Comparison of ENCODE assay signal across 9 mouse cellular contexts in genomic region chr17:56132661-56133060, GRCm38 (mm10). TPM values are rescaled to one million over a fixed set of nuclear protein-coding genes. Genes with fewer than 3 reads are reported as not detected.
A peak's percentile ranks its signal among the peaks of the same experiment; 100 is the strongest.
DNase-seq lines count a peak whose midpoint lies in the region; ATAC-seq and TF ChIP-seq lines count a peak whose summit lies in the region.
"Had no signal": no experiment of that assay in that cellular context is flagged by ENCODE, and none has a peak within 500 bp of the region (broad histone marks: within the 10 kb centered on the region; RNA-seq: fewer than 3 reads in every experiment).

No protein-coding gene starts in this region.

- peak overlapping the region; percentile 16; the same call in 1 of the 2 replicates for H3K4me3 ChIP-seq in left cerebral cortex, adult 2 months
- no peak overlapping the region for H3K4me3 ChIP-seq in cortical plate, adult 2 months (ENCODE audit: insufficient read depth, low read length)
- no peak overlapping the region for H3K4me3 ChIP-seq in hindbrain, postnatal 0 days (ENCODE audit: low read length)
- no peak overlapping the region for H3K4me3 ChIP-seq in liver, embryonic 16.5 days (ENCODE audit: low read depth, low read length)
- no peak overlapping the region for H3K4me3 ChIP-seq in neural tube, embryonic 12.5 days
- H3K4me3 ChIP-seq: erythroblast, embryonic 14.5 days had no signal

- intact Hi-C loops in left cerebral cortex, adult 2 months (cut with DNase I), result loop anchor here (1.0 to 5.0 kb wide), 4 partner anchors 27 to 215 kb away; partner anchors contain the start of gene Mydgf
- intact Hi-C loops in left cerebral cortex, postnatal 25 days (cut with DNase I), result loop anchor here (2.0 kb wide), 1 partner anchor 26 kb away; no protein-coding TSS in a partner anchor
- intact Hi-C loops in left cerebral cortex, postnatal 36 days (cut with DNase I), result loop anchor here (5.0 kb wide), 1 partner anchor 125 kb away; the partner anchor contains the start of gene Fem1a

- H3K9me3 ChIP-seq in hindbrain, postnatal 0 days (ENCODE audit: low read length), result no peaks in the 10 kb centered on the region
- H3K9me3 ChIP-seq in liver, embryonic 16.5 days (replicated peaks; ENCODE audit: control insufficient read depth, low read length), result no peaks in the 10 kb centered on the region
- no peaks in the 10 kb centered on the region for H3K9me3 ChIP-seq in neural tube, embryonic 12.5 days

- H3K9ac ChIP-seq in hindbrain, postnatal 0 days (replicated peaks; ENCODE audit: low read length), result no peak overlapping the region
- H3K9ac ChIP-seq in liver, embryonic 16.5 days (ENCODE audit: low read depth, low read length), result no peak overlapping the region
- H3K9ac ChIP-seq in neural tube, embryonic 12.5 days, result no peak overlapping the region

- TF ChIP-seq POLR2A in cortical plate, adult 2 months (IDR thresholded peaks at IDR 0.05; ENCODE audit: extremely low read depth, insufficient read depth, low read length), result no peak

- no peak for ATAC-seq in hindbrain, postnatal 0 days
- no peak for ATAC-seq in liver, embryonic 16.5 days (ENCODE audit: low read depth)
- ATAC-seq in neural tube, embryonic 12.5 days (ENCODE audit: low FRiP score, low read depth), result 0 out of 2 replicates have a peak, but pooled peaks have one; percentile 18

- WGBS in hindbrain, postnatal 0 days, result 6% methylated on average over 14 of the region's 14 CpGs
- WGBS in liver, embryonic 16.5 days (ENCODE audit: insufficient replicate concordance), result 4% methylated on average over 14 of the region's 14 CpGs
- WGBS in neural tube, embryonic 12.5 days, result 6% methylated on average over 14 of the region's 14 CpGs

- no peak overlapping the region for H3K4me2 ChIP-seq in hindbrain, postnatal 0 days (ENCODE audit: low read depth, low read length)
- H3K4me2 ChIP-seq in liver, embryonic 16.5 days (ENCODE audit: low read depth, low read length), result peak overlapping the region; percentile 37
- no peak overlapping the region for H3K4me2 ChIP-seq in neural tube, embryonic 12.5 days (replicated peaks)

- H3K36me3 ChIP-seq in hindbrain, postnatal 0 days (ENCODE audit: insufficient read depth, low read length), result peaks cover 22% of the 10 kb centered on the region
- H3K36me3 ChIP-seq in liver, embryonic 16.5 days (ENCODE audit: control insufficient read depth, insufficient read depth), result peaks cover 8% of the 10 kb centered on the region
- peaks cover 26% of the 10 kb centered on the region for H3K36me3 ChIP-seq in neural tube, embryonic 12.5 days

- TF ChIP-seq CTCF in left cerebral cortex, adult 2 months (IDR thresholded peaks at IDR 0.05), result peak; percentile 99
- TF ChIP-seq CTCF in cortical plate, adult 2 months (IDR thresholded peaks at IDR 0.05; ENCODE audit: extremely low read depth, insufficient read depth, low read length), result peak; percentile 77
- TF ChIP-seq CTCF in hindbrain, postnatal 0 days (IDR thresholded peaks at IDR 0.05; ENCODE audit: low read depth), result peak; percentile 89

- H3K4me1 ChIP-seq in cortical plate, adult 2 months (ENCODE audit: control insufficient read depth, insufficient read depth, low read length), result peaks cover 6% of the 10 kb centered on the region; the same call in 1 of the 2 replicates
- peaks cover 6% of the 10 kb centered on the region; the same call in 1 of the 2 replicates for H3K4me1 ChIP-seq in hindbrain, postnatal 0 days (ENCODE audit: insufficient read depth, low read length)
- H3K4me1 ChIP-seq in liver, embryonic 16.5 days (ENCODE audit: control insufficient read depth, low read depth, low read length), result peaks cover 21% of the 10 kb centered on the region
- peaks cover 25% of the 10 kb centered on the region for H3K4me1 ChIP-seq in neural tube, embryonic 12.5 days

- H3K27ac ChIP-seq in left cerebral cortex, adult 2 months, result no peak overlapping the region; the same call in 1 of the 2 replicates
- H3K27ac ChIP-seq in cortical plate, adult 2 months (ENCODE audit: insufficient read depth, low read length), result no peak overlapping the region
- H3K27ac ChIP-seq in hindbrain, postnatal 0 days, result no peak overlapping the region
- no peak overlapping the region for H3K27ac ChIP-seq in liver, embryonic 16.5 days (ENCODE audit: low read length)
- H3K27ac ChIP-seq in neural tube, embryonic 12.5 days, result no peak overlapping the region

- peak in 1 of 2 experiments; percentile 65 for DNase-seq in left cerebral cortex, adult 2 months (ENCODE audit: extremely low spot score in 1 of 2, low spot score in 2 of 2)
- no peak for DNase-seq in left cerebral cortex, postnatal 25 days (ENCODE audit: low spot score in 2 of 2)
- peak; percentile 48 for DNase-seq in R1 (ENCODE audit: low read depth, low spot score)
- DNase-seq in hindbrain, postnatal 0 days (ENCODE audit: low spot score), result peak; percentile 58
- DNase-seq in left cerebral cortex, postnatal 36 days (ENCODE audit: low spot score in 2 of 2), result no peak

- H3K27me3 ChIP-seq in hindbrain, postnatal 0 days (ENCODE audit: insufficient read depth, low read length), result no peaks in the 10 kb centered on the region
- H3K27me3 ChIP-seq in liver, embryonic 16.5 days (ENCODE audit: control insufficient read depth, insufficient read depth, low read depth, low read length), result no peaks in the 10 kb centered on the region
- peaks cover 5% of the 10 kb centered on the region; the same call in 1 of the 2 replicates for H3K27me3 ChIP-seq in neural tube, embryonic 12.5 days (replicated peaks)

RNA-seq across cellular contexts. Expression of gene Sema6b, which starts 7.5 kb away (rescaled TPM):
- 100 to 1,000 TPM; 117 to 125 TPM for total RNA-seq in left cerebral cortex, adult 2 months (2021)
- 100 to 1,000 TPM; 131 TPM for total RNA-seq in left cerebral cortex, postnatal 25 days (2021)
- polyA plus RNA-seq in cortical plate, adult 2 months (2012; rRNA removed), result 87.3 and 88.9 TPM in 2 replicates
- total RNA-seq in hindbrain, postnatal 0 days (2014; rRNA removed), result 91.6 and 97.5 TPM in 2 replicates
- 12.9 and 13.2 TPM in 2 replicates for polyA plus RNA-seq in hindbrain, postnatal 0 days (2015; fragmentation: Nextera tagmentation; extraction: Ambion mirVana)
- polyA plus RNA-seq in liver, embryonic 16.5 days (2015; fragmentation: Nextera tagmentation; extraction: Ambion mirVana), result 0.81 and 1.3 TPM in 2 replicates
- polyA plus RNA-seq in neural tube, embryonic 12.5 days (2016; fragmentation: Nextera tagmentation; extraction: Ambion mirVana), result 12.5 and 13.0 TPM in 2 replicates
- total RNA-seq in left cerebral cortex, postnatal 36 days (2021), result 100 to 1,000 TPM; 131 to 144 TPM

RNA-seq across cellular contexts. Expression of gene Lrg1, which starts 10.9 kb away (rescaled TPM):
- 1 to 10 TPM; 4.2 to 6.1 TPM for total RNA-seq in left cerebral cortex, adult 2 months (2021)
- total RNA-seq in left cerebral cortex, postnatal 25 days (2021), result 1 to 10 TPM; 3.1 to 3.5 TPM
- polyA plus RNA-seq in cortical plate, adult 2 months (2012; rRNA removed), result 2.6 and 3.1 TPM in 2 replicates
- 0.21 TPM in 1 of 2 replicates, not detected in the other for total RNA-seq in hindbrain, postnatal 0 days (2014; rRNA removed)
- polyA plus RNA-seq in hindbrain, postnatal 0 days (2015; fragmentation: Nextera tagmentation; extraction: Ambion mirVana), result 0.90 and 0.95 TPM in 2 replicates
- 4.3 and 6.2 TPM in 2 replicates for polyA plus RNA-seq in liver, embryonic 16.5 days (2015; fragmentation: Nextera tagmentation; extraction: Ambion mirVana)
- polyA plus RNA-seq in neural tube, embryonic 12.5 days (2016; fragmentation: Nextera tagmentation; extraction: Ambion mirVana), result 0.14 TPM in 1 of 2 replicates, not detected in the other
- 1 to 10 TPM; 4.2 to 5.4 TPM for total RNA-seq in left cerebral cortex, postnatal 36 days (2021)

RNA-seq across cellular contexts. Expression of gene Plin5, which starts 15.3 kb away (rescaled TPM):
- total RNA-seq in left cerebral cortex, adult 2 months (2021), result under 1 TPM; 0.38 to 0.68 TPM
- total RNA-seq in left cerebral cortex, postnatal 25 days (2021), result under 1 TPM; 0.64 to 0.87 TPM
- 0.55 and 0.67 TPM in 2 replicates for polyA plus RNA-seq in cortical plate, adult 2 months (2012; rRNA removed)
- 2.2 and 3.3 TPM in 2 replicates for total RNA-seq in hindbrain, postnatal 0 days (2014; rRNA removed)
- polyA plus RNA-seq in hindbrain, postnatal 0 days (2015; fragmentation: Nextera tagmentation; extraction: Ambion mirVana), result 4.1 and 4.4 TPM in 2 replicates
- 5.2 and 9.7 TPM in 2 replicates for polyA plus RNA-seq in liver, embryonic 16.5 days (2015; fragmentation: Nextera tagmentation; extraction: Ambion mirVana)
- 0.30 and 0.38 TPM in 2 replicates for polyA plus RNA-seq in neural tube, embryonic 12.5 days (2016; fragmentation: Nextera tagmentation; extraction: Ambion mirVana)
- total RNA-seq in left cerebral cortex, postnatal 36 days (2021), result under 1 TPM; 0.59 to 0.99 TPM
- polyA plus RNA-seq: erythroblast, embryonic 14.5 days had no signal

RNA-seq across cellular contexts. Expression of gene Plin4, which starts 23.1 kb away (rescaled TPM):
- total RNA-seq in left cerebral cortex, adult 2 months (2021), result 1 to 10 TPM; 5.0 to 7.4 TPM
- total RNA-seq in left cerebral cortex, postnatal 25 days (2021), result 1 to 10 TPM; 1.4 to 1.6 TPM
- polyA plus RNA-seq in cortical plate, adult 2 months (2012; rRNA removed), result 0.73 and 1.2 TPM in 2 replicates
- 0.61 and 0.99 TPM in 2 replicates for total RNA-seq in hindbrain, postnatal 0 days (2014; rRNA removed)
- polyA plus RNA-seq in hindbrain, postnatal 0 days (2015; fragmentation: Nextera tagmentation; extraction: Ambion mirVana), result 0.08 and 0.11 TPM in 2 replicates
- 0.05 and 0.13 TPM in 2 replicates for polyA plus RNA-seq in liver, embryonic 16.5 days (2015; fragmentation: Nextera tagmentation; extraction: Ambion mirVana)
- 0.05 and 0.10 TPM in 2 replicates for polyA plus RNA-seq in neural tube, embryonic 12.5 days (2016; fragmentation: Nextera tagmentation; extraction: Ambion mirVana)
- 1 to 10 TPM; 2.9 to 6.4 TPM for total RNA-seq in left cerebral cortex, postnatal 36 days (2021)
- polyA plus RNA-seq: erythroblast, embryonic 14.5 days had no signal

RNA-seq across cellular contexts. Expression of gene Tnfaip8l1, which starts 29.6 kb away (rescaled TPM):
- total RNA-seq in left cerebral cortex, adult 2 months (2021), result 1 to 10 TPM; 7.5 to 8.7 TPM
- 1 to 10 TPM; 7.8 to 8.9 TPM for total RNA-seq in left cerebral cortex, postnatal 25 days (2021)
- polyA plus RNA-seq in cortical plate, adult 2 months (2012; rRNA removed), result 7.5 and 8.5 TPM in 2 replicates
- 14.4 and 17.8 TPM in 2 replicates for total RNA-seq in hindbrain, postnatal 0 days (2014; rRNA removed)
- 6.9 and 7.1 TPM in 2 replicates for polyA plus RNA-seq in hindbrain, postnatal 0 days (2015; fragmentation: Nextera tagmentation; extraction: Ambion mirVana)
- polyA plus RNA-seq in liver, embryonic 16.5 days (2015; fragmentation: Nextera tagmentation; extraction: Ambion mirVana), result 3.4 and 4.1 TPM in 2 replicates
- polyA plus RNA-seq in neural tube, embryonic 12.5 days (2016; fragmentation: Nextera tagmentation; extraction: Ambion mirVana), result 8.9 and 9.8 TPM in 2 replicates
- total RNA-seq in left cerebral cortex, postnatal 36 days (2021), result 1 to 10 TPM; 7.9 to 8.5 TPM

Comparison
In these comparisons a context has a peak if more than half of its experiments do, and no peak if none do; other contexts are left out.
1. DNase-seq: peak in R1 (single experiment) and hindbrain, postnatal 0 days (single experiment); none in left cerebral cortex, postnatal 25 days (0 of 2) and left cerebral cortex, postnatal 36 days (0 of 2).
2. Peak in every context shown above with its lines, with median percentiles within 50 percentile points of each other: CTCF ChIP-seq.